Mouse (Mus musculus) embryonic fibroblast, embryonic 13.5 days (primary cell): Measurements from ENCODE around the gene Gm11077.

Source experiments
- CTCF ChIP-seq: IDR thresholded peaks from 2 replicates; pipeline ENCODE4 v1.5.1; 2011; ENCODE audit warnings: mild to moderate bottlenecking, control low read depth, low read length, moderate library complexity, borderline replicate concordance; ENCODE audit not compliant: insufficient read depth
- POLR2A ChIP-seq: IDR thresholded peaks from 2 replicates; pipeline ENCODE4 v1.6.1; 2011; ENCODE audit warnings: low read depth, mild to moderate bottlenecking, control low read depth, low read length, moderate library complexity

DNA sequence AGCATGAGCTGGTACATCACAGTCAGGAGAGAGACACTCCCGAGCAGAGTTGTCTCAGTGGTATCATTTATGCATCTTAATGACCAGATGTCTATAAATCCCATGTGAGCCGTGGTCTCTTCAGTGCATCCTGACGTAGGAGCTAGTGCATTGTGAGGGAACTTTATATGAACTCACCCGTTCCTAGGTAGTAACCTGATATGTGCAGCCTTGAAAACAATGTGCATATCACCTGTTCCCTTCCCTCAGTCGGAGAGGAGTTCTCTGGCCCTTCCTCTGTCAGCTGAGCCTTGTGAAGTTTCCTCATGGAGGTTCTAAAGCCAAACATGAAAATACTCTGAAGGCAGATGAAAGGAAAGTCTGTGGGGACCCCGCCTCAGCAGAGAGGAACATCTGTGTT, 27.8 kb upstream of the Gm11077 start:
- TF ChIP-seq CTCF (no peak), POLR2A (no peak)
